Comparison of ENCODE assay signal across 26 mouse cellular contexts in the genomic region with DNA sequence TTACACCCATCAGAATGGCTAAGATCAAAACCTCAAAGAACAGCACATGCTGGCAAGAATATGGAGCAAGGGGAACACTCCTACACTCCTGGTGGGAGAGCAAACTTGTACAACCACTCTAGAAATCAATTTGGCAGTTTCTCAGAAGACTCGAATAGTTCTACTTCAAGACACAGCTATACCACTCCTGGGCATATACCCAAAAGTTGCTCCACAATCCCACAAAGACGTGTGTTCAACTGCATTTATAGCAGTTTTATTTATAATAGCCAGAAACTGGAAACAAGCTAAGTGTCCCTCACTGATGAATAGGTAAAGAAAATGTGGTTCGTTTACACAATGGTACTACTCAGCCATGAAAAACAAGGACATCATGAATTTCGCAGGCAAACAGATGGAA.
DNase-seq lines count a peak whose midpoint lies in the region; ATAC-seq lines count a peak whose summit lies in the region.
"Had no signal": no experiment of that assay in that cellular context is flagged by ENCODE, and none has a peak within 500 bp of the region (broad histone marks: within the 10 kb centered on the region; RNA-seq: fewer than 3 reads in every experiment).

No protein-coding gene starts in this region.

- peak; percentile 53 to 66 for DNase-seq in frontal cortex, adult 2 months (ENCODE audit: extremely low spot score in 1 of 2, low spot score in 1 of 2)
- DNase-seq in frontal cortex, postnatal 14 days (ENCODE audit: low spot score in 2 of 2) = no peak
- DNase-seq in left cerebral cortex, adult 9 months (ENCODE audit: low spot score in 2 of 2) = peak; percentile 50 to 62
- no peak for DNase-seq in left cerebral cortex, postnatal 10 days (ENCODE audit: extremely low spot score in 1 of 2, low spot score in 2 of 2)
- DNase-seq in right cerebral cortex, postnatal 25 days = peak; percentile 13
- DNase-seq in right cerebral cortex, postnatal 14 days = no peak
- DNase-seq: adrenal gland, postnatal 10 days; cerebellum, adult 11 months; cerebellum, adult 9-10 months; embryo, embryonic 11 days; gastrocnemius, postnatal 36 days; heart, adult 18-20 months; heart, postnatal 4 days; kidney, adult 9 months; kidney, postnatal 10 days; liver, postnatal 0 days; midbrain, embryonic 14.5 days; retina, postnatal 1 day; spleen, adult 18-20 months; thymus, adult 2 months; thymus, postnatal 36 days had no signal

- no peak for ATAC-seq in inflammation-experienced regulatory T-cells, adult 6 months
- ATAC-seq: forebrain, embryonic 14.5 days; intestine, postnatal 0 days; liver, embryonic 12.5 days; liver, postnatal 0 days; Patski had no signal

- intact Hi-C loops in left cerebral cortex, postnatal 10 days (cut with DNase I) = no loop called here

Comparison
In these comparisons a context has a peak if more than half of its experiments do, and no peak if none do; other contexts are left out.
1. DNase-seq: peak in frontal cortex, adult 2 months (2 of 2), left cerebral cortex, adult 9 months (2 of 2) and right cerebral cortex, postnatal 25 days (single experiment); none in frontal cortex, postnatal 14 days (0 of 2), left cerebral cortex, postnatal 10 days (0 of 2) and right cerebral cortex, postnatal 14 days (single experiment).